Mouse (Mus musculus): ENCODE measurements around the gene Fam173b.

DNA sequence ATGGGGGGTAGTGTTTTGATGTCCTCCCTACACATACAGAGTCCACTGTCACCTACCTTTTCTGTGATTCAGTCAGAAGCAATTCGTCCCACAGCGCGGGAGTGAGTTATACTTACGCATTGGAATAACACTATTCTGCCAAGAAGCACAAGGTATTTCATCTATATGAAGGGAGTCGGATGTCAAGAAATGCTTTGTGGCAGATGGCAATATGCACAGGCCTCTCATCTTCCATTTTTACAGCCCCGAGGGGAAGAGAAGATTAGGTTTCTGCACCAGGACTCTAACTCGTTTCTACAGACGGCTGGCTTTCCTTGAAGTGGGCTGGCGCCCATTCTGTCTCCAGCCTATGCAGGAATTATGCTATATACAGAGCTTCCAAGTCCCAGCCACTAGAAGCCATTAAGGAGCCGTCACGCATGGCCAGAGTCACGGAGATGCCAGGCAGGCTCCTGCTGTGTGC is 29.8 kb downstream of the Fam173b start:
- TF ChIP-seq MAX (IDR thresholded peaks at IDR 0.05; ENCODE audit: low read depth) = no peak
- TF ChIP-seq CEBPB (IDR thresholded peaks at IDR 0.05; ENCODE audit: insufficient read depth, poor library complexity, severe bottlenecking) = no peak
- no peak for TF ChIP-seq TCF12 (IDR thresholded peaks at IDR 0.05; ENCODE audit: insufficient read depth, poor library complexity, severe bottlenecking)
- TF ChIP-seq POLR2A (IDR thresholded peaks at IDR 0.05; ENCODE audit: insufficient read length, low read depth) = no peak
- TF ChIP-seq POLR2AphosphoS2 (IDR thresholded peaks at IDR 0.05; ENCODE audit: insufficient read length, low read depth) = no peak
- no peak for TF ChIP-seq USF1 (IDR thresholded peaks at IDR 0.05; ENCODE audit: low read depth)
- TF ChIP-seq REST (IDR thresholded peaks at IDR 0.05; ENCODE audit: insufficient read depth, insufficient read length) = no peak
- no peak for TF ChIP-seq TCF3 (IDR thresholded peaks at IDR 0.05; ENCODE audit: insufficient read length, low read depth)
- TF ChIP-seq SRF (IDR thresholded peaks at IDR 0.05; ENCODE audit: control insufficient read depth, insufficient read length, low read depth) = no peak
